Mouse (Mus musculus) mouse embryonic stem cell (cell line): Measurements from ENCODE around the gene Eif2ak3.

Experiments
- in situ Hi-C, 2 experiments: fragments of 300-500 bp; cut with MboI; formaldehyde crosslinking; loops; 1 replicate in 1 of 2; 3 replicates in 1 of 2; pipeline ENCODE4 v1.14.3; 2019 to 2020; ENCODE audit warnings: low sequenced_read_pairs in 2 of 2, low pct_unique_long_range_greater_than_20kb in 1 of 2, mixed read lengths in 1 of 2; ENCODE audit not compliant: unreplicated experiment in 1 of 2

The Eif2ak3 gene

GRCm38 (mm10) chr6:70824085-70824986 is 20.0 kb upstream of the Eif2ak3 start:
- in situ Hi-C loops: no loop called here

GRCm38 (mm10) chr6:70824987-70825337 is 19.4 kb upstream of the Eif2ak3 start:
- in situ Hi-C loops: no loop called here

GRCm38 (mm10) chr6:70829451-70829850 is 14.9 kb upstream of the Eif2ak3 start:
- in situ Hi-C loops: no loop called here

DNA sequence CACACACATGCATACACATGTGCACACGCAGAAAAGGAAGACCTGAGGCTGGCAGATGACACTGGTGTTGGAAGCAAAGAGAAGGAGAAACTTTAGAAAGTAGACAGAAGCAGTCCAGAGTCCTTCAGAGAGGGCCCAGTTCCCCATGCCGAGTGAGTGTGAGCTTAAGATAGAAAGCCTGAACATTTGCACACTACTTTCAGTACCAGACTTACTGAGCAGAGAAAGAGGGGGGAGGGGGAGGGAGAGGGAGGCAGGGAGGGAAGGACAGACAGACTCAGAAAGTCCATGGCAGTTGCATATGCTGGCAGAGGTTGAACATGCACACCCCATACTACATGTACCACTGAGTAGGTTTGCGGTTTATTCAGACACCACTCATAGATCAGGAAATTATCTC is 13.8 kb upstream of the Eif2ak3 start:
- in situ Hi-C loops: no loop called here

DNA sequence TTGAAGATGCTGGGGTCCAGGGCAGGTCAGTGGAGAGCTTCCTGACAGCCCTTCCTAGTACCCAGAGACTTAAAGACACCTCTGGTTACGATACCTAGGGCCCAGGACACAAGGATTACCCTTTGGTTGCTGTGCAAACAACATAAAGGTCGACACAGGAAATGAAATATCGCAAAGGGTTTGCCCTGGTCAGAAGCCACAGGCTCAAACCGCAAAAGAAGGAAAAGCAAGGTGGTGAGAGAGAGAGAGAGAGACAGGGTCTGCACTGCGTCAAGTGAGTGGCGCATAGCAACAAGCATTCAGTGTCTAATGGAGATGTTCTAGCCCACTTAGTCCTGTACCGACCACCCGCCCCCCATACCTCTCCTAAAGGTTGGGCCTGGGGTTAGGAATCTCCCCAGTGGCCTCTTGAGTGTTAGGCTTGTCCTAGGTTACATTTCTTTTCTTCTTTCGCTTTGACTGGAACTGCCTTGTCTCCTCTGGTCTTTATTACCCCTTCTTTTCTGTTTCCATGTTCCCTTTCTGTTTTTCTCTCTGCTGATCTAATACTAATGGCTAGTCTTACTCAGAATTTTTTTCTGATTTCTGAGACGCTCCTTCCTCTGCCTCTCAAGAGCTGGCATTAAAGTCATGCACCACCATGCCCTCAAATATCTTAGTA is 13.0 kb upstream of the Eif2ak3 start:
- in situ Hi-C loops: no loop called here

DNA sequence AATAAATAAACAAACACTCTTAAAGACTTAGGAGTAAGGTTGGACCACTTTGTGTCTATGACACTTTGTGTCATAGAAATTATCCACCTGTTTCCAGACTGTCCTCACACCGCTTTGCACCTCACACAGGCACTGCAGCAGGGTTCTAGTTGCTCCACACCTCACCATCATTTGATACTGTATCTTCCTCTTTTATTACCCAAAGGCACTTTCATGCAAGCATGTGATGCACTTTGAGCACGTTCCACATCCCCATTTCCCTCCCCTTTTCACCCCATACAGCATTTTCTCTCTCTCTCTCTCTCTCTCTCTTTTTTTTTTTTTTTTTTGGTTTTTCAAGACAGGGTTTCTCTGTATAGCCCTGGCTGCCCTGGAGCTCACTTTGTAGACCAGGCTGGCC is 7.0 kb upstream of the Eif2ak3 start:
- in situ Hi-C loops: no loop called here

DNA sequence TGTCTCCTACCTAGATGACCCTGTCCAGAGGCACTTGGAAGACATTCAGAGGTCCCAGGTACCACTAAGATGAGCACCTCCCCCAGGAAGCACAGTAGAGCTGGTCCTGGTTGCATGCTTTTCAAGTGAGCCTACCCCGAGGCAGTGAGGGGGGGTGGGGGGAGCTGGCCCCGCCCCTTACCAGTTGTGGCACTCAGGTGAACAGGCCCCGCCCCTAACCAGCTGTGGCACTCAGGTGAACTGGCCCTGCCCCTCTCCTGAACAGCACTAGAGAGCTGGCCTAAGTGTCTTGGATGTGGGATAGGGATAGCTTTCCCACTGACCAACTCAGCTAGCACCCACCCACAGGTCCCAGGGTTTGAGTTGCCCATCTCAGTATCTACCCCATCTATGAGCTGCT is 5.8 kb upstream of the Eif2ak3 start:
- in situ Hi-C loops: no loop called here

GRCm38 (mm10) chr6:70840281-70840680 is 4.0 kb upstream of the Eif2ak3 start:
- in situ Hi-C loops: no loop called here

DNA sequence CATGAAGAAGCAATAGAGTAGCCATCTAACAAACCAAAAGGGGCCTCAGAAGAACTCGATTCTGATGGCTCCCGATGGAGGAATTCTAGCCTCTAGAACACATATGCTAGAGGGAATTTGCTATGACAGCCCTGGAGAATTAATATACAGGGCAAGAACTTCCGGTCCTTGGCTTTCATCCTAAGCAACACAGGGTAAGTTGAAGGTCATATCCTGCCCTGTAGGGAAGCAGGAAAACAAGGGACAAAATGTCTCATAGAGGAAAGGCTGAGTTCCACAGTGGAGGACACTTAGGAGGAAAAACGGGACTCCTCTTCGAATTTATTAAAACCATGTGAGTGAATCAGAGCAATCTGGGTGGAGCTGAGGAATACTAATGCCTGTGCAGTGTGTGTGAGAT is 1.3 kb upstream of the Eif2ak3 start:
- in situ Hi-C loops: no loop called here

- in situ Hi-C loops: no loop called here
Observed at GRCm38 (mm10) chr6:70844896-70845646, 756 bp downstream of the Eif2ak3 start.

- in situ Hi-C loops: no loop called here
Observed at GRCm38 (mm10) chr6:70847386-70847785, 3.1 kb downstream of the Eif2ak3 start.

- in situ Hi-C loops: no loop called here
Observed at GRCm38 (mm10) chr6:70853371-70853770, 9.1 kb downstream of the Eif2ak3 start.

GRCm38 (mm10) chr6:70855529-70856309 is 11.4 kb downstream of the Eif2ak3 start:
- in situ Hi-C loops: no loop called here

- in situ Hi-C loops: no loop called here
Observed at GRCm38 (mm10) chr6:70862726-70863125, 18.4 kb downstream of the Eif2ak3 start.

- in situ Hi-C loops: no loop called here
Observed at GRCm38 (mm10) chr6:70864285-70864684, 20.0 kb downstream of the Eif2ak3 start.

DNA sequence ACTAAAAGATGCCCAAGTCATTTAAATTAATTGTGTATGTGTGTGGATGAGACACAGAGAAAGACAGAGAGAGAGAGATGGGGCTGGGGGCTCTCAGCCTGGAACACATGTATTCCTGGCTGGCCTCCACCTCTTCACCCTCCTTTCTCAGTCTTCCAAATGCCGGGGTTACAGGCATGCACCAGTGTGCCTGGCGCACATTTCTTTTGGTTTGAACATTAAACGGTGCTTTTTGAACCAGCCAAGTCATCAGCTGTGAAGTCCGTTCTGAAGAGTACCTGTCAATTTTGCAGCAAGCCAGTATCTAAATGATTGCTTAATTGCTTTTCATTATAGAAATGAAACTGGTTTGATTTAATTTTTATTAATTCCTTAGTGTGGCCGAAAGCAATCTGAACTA is 22.4 kb downstream of the Eif2ak3 start:
- in situ Hi-C loops: no loop called here

GRCm38 (mm10) chr6:70867297-70867696 is 23.0 kb downstream of the Eif2ak3 start:
- in situ Hi-C loops: no loop called here

DNA sequence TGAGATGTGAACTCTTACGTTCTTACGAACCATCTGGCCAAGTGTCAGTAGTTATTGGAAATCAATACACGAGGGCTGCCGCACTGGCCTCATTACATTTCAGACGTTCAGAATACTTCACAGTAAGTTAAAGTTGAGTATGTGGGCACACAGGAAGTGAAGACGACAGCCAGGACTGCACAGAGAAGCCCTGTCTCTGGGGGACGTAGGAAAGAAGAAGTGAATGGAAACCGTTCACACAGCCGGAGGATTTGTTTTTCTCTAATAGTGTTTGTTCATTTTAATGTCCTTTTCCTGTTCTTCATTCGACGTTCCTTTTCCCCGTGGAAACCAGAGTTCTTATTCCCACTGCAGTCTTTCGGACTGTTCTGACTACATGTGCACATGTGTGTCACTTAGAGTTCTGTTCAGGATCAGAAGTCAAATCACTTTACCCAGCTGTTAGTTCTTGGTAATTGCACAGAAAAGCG is 27.2 kb downstream of the Eif2ak3 start:
- in situ Hi-C loops: no loop called here
